Mouse (Mus musculus): ENCODE measurements at regions not wholly inside any gene's neighbourhood (a gene's known extent, or its start where the extent isn't known, plus 50 kb on each side); places are given as distances from the start of the nearest gene placed in this dataset.

DNA sequence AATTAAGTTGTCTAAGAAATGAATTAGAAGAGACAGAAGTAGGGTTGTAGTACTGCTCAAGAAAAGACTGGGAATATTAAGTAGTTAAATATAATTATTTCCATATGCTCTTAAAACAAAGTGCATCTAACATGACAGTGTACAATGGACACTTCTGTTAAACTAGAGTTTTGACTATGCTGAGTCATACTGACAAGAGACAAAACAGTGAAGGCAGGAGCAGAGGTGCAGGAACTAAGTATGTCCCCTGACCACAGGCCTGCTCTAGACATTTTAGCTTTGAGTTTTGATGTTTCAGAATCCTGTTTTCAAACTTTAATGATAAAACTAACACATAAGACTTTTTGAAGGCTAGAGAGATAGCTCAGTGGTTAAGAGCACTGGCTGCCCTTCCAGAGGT is 123.6 kb downstream of the Mex3b start:
- no peaks in the 10 kb centered on the region for H3K9me3 ChIP-seq

DNA sequence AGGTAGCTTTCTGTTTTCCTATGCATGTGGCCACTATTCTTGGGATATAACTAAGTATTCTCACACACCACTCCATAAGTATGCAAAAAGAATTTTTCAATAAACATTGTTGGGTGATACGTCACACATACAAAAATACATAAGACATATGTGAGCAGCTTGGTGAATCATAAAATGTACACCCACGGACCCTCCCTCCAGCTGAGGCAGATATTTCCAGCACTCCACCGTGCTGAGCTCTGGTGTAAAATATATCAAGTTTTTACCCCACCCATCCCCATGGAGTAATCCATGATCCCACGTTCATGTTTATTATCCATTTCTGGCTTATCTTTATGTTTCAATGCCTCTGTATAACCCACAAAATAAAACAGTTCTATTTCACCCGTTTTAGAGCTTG is 126.0 kb downstream of the Mex3b start:
- Histone ChIP-seq H3K4me3 (no peak overlapping the region), H3K36me3 (replicated peaks) (no peaks in the 10 kb centered on the region), H3K27me3 (ENCODE audit: poor library complexity, severe bottlenecking) (no peaks in the 10 kb centered on the region), H3K9me3 (no peaks in the 10 kb centered on the region), H3K4me1 (no peaks in the 10 kb centered on the region), H3K27ac (no peak overlapping the region)
- 90% methylated on average over 5 of the region's 5 CpGs for WGBS
- no peak for DNase-seq (ENCODE audit: extremely low spot score, low spot score)

More for the DNA sequence above, 123.6 kb downstream of the Mex3b start:
- DNase-seq (ENCODE audit: extremely low spot score, low spot score) = no peak
- no peaks in the 10 kb centered on the region for H3K27me3 ChIP-seq (ENCODE audit: poor library complexity, severe bottlenecking)
- no peak overlapping the region for H3K4me3 ChIP-seq
- no peaks in the 10 kb centered on the region for H3K36me3 ChIP-seq (replicated peaks)
- no peaks in the 10 kb centered on the region for H3K4me1 ChIP-seq
- H3K27ac ChIP-seq = no peak overlapping the region

GRCm38 (mm10) chr7:82998848-82999247 is 131.7 kb downstream of the Mex3b start:
- DNase-seq (ENCODE audit: extremely low spot score, low spot score) = no peak
- WGBS = 93% methylated on average over 2 of the region's 2 CpGs
- no peak overlapping the region for H3K27ac ChIP-seq
- H3K9me3 ChIP-seq = no peaks in the 10 kb centered on the region
- no peaks in the 10 kb centered on the region for H3K27me3 ChIP-seq (ENCODE audit: poor library complexity, severe bottlenecking)
- no peak overlapping the region for H3K4me3 ChIP-seq
- H3K36me3 ChIP-seq (replicated peaks) = no peaks in the 10 kb centered on the region
- H3K4me1 ChIP-seq = no peaks in the 10 kb centered on the region

- no peak overlapping the region for H3K4me3 ChIP-seq
- H3K36me3 ChIP-seq (replicated peaks) = no peaks in the 10 kb centered on the region
- H3K27ac ChIP-seq = no peak overlapping the region
- no peaks in the 10 kb centered on the region for H3K27me3 ChIP-seq (ENCODE audit: poor library complexity, severe bottlenecking)
- H3K9me3 ChIP-seq = no peaks in the 10 kb centered on the region
- no peaks in the 10 kb centered on the region for H3K4me1 ChIP-seq
- DNase-seq (ENCODE audit: extremely low spot score, low spot score) = no peak
- WGBS = 89% methylated on average over 4 of the region's 4 CpGs
Measured at GRCm38 (mm10) chr7:83007540-83007939, 140.4 kb downstream of the Mex3b start.

- Histone ChIP-seq H3K27ac (no peak overlapping the region), H3K4me1 (peaks cover 18% of the 10 kb centered on the region), H3K27me3 (ENCODE audit: poor library complexity, severe bottlenecking) (no peaks in the 10 kb centered on the region; the same call in 1 of the 2 replicates), H3K36me3 (replicated peaks) (no peaks in the 10 kb centered on the region), H3K4me3 (no peak overlapping the region), H3K9me3 (no peaks in the 10 kb centered on the region)
- no peak for DNase-seq (ENCODE audit: extremely low spot score, low spot score)
- 89% methylated on average over 2 of the region's 2 CpGs for WGBS
Measured at GRCm38 (mm10) chr7:83012145-83012544, 145.0 kb downstream of the Mex3b start.

GRCm38 (mm10) chr7:83014725-83015690 is 147.9 kb downstream of the Mex3b start:
- 37% methylated on average over 7 of the region's 7 CpGs for WGBS

DNA sequence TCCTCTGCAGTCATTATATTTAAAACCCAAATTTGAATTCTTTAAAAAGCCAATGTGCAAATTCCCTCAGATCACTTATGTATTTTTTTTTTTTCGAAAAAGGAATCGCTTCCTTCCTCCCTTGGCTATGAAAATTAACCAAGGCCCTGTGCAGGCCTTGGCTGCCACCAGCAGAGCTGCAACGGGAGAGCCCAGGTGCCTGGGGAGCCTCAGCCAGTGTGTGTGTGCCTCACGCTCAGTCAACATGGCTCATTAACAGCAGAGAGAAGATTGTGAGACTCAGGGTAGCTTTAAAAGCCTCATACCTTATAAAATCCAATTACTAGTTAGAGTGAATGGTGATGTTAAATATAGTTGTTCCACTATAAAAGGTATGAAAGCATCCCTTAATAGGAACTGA is 148.6 kb downstream of the Mex3b start:
- Histone ChIP-seq H3K9me3 (no peaks in the 10 kb centered on the region), H3K27ac (no peak overlapping the region), H3K4me3 (no peak overlapping the region), H3K4me1 (peaks cover 18% of the 10 kb centered on the region), H3K27me3 (ENCODE audit: poor library complexity, severe bottlenecking) (no peaks in the 10 kb centered on the region; the same call in 1 of the 2 replicates), H3K36me3 (replicated peaks) (no peaks in the 10 kb centered on the region)
- no peak for DNase-seq (ENCODE audit: extremely low spot score, low spot score)
- 37% methylated on average over 4 of the region's 4 CpGs for WGBS

More at GRCm38 (mm10) chr7:83014725-83015690, 147.9 kb downstream of the Mex3b start:
- Histone ChIP-seq H3K9me3 (no peaks in the 10 kb centered on the region), H3K27ac (peak overlapping the region; percentile 62), H3K36me3 (replicated peaks) (no peaks in the 10 kb centered on the region), H3K4me3 (no peak overlapping the region), H3K27me3 (ENCODE audit: poor library complexity, severe bottlenecking) (no peaks in the 10 kb centered on the region; the same call in 1 of the 2 replicates), H3K4me1 (peaks cover 18% of the 10 kb centered on the region)
- no peak for DNase-seq (ENCODE audit: extremely low spot score, low spot score)

DNA sequence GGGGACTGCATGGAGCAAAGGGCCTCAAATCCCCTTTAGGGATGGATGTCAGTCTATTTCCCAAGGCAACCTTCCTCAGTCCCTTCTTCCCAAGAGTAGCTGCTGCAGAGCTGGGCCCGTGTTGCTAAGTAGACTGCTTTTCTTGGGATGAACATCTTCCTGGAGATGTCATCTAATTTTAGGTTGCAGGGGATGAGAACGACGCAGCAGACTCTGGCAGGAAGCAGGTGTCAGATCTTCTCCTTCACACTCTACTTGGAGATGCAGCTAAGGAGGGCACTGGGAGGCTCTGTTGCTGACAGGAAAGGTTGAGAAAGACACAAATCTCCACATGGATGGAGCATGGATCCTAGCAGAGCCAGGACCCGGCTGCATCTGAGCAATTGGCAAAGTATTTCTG is 149.4 kb downstream of the Mex3b start:
- Histone ChIP-seq H3K9me3 (no peaks in the 10 kb centered on the region), H3K27me3 (ENCODE audit: poor library complexity, severe bottlenecking) (no peaks in the 10 kb centered on the region; the same call in 1 of the 2 replicates), H3K36me3 (replicated peaks) (no peaks in the 10 kb centered on the region), H3K4me3 (no peak overlapping the region), H3K27ac (no peak overlapping the region), H3K4me1 (peaks cover 18% of the 10 kb centered on the region)
- DNase-seq (ENCODE audit: extremely low spot score, low spot score) = no peak
- 75% methylated on average over 4 of the region's 4 CpGs for WGBS

- H3K27ac ChIP-seq = no peak overlapping the region
- H3K9me3 ChIP-seq = no peaks in the 10 kb centered on the region
- peaks cover 9% of the 10 kb centered on the region for H3K4me1 ChIP-seq
- no peaks in the 10 kb centered on the region for H3K36me3 ChIP-seq (replicated peaks)
- no peak overlapping the region for H3K4me3 ChIP-seq
- 86% methylated on average over 2 of the region's 2 CpGs for WGBS
- no peak for DNase-seq (ENCODE audit: extremely low spot score, low spot score)
- no peaks in the 10 kb centered on the region; the same call in 1 of the 2 replicates for H3K27me3 ChIP-seq (ENCODE audit: poor library complexity, severe bottlenecking)
Measured at GRCm38 (mm10) chr7:83020584-83020983, 153.5 kb downstream of the Mex3b start.

GRCm38 (mm10) chr7:83023990-83024389 is 156.9 kb downstream of the Mex3b start:
- no peak overlapping the region for H3K27ac ChIP-seq
- no peak for DNase-seq (ENCODE audit: extremely low spot score, low spot score)
- no peak overlapping the region for H3K4me3 ChIP-seq
- H3K27me3 ChIP-seq (ENCODE audit: poor library complexity, severe bottlenecking) = no peaks in the 10 kb centered on the region
- 90% methylated on average over 1 of the region's 1 CpGs for WGBS
- no peaks in the 10 kb centered on the region for H3K9me3 ChIP-seq
- no peaks in the 10 kb centered on the region for H3K4me1 ChIP-seq
- H3K36me3 ChIP-seq (replicated peaks) = no peaks in the 10 kb centered on the region

- H3K4me1 ChIP-seq = peaks cover 12% of the 10 kb centered on the region
- H3K27me3 ChIP-seq (ENCODE audit: poor library complexity, severe bottlenecking) = no peaks in the 10 kb centered on the region
- H3K27ac ChIP-seq = no peak overlapping the region
- DNase-seq (ENCODE audit: extremely low spot score, low spot score) = no peak
- no peaks in the 10 kb centered on the region for H3K9me3 ChIP-seq
- no peak overlapping the region for H3K4me3 ChIP-seq
- no peaks in the 10 kb centered on the region for H3K36me3 ChIP-seq (replicated peaks)
- WGBS = 70% methylated on average over 2 of the region's 2 CpGs
Measured at GRCm38 (mm10) chr7:83031101-83031500, 164.0 kb downstream of the Mex3b start.

- no peak for DNase-seq (ENCODE audit: extremely low spot score, low spot score)
- peak overlapping the region; percentile 21; the same call in 1 of the 2 replicates for H3K27ac ChIP-seq
- peaks cover 21% of the 10 kb centered on the region for H3K4me1 ChIP-seq
- 91% methylated on average over 1 of the region's 1 CpGs for WGBS
- no peaks in the 10 kb centered on the region for H3K9me3 ChIP-seq
- H3K4me3 ChIP-seq = no peak overlapping the region
- H3K36me3 ChIP-seq (replicated peaks) = no peaks in the 10 kb centered on the region
- H3K27me3 ChIP-seq (ENCODE audit: poor library complexity, severe bottlenecking) = no peaks in the 10 kb centered on the region
Measured at GRCm38 (mm10) chr7:83032025-83032424, 164.9 kb downstream of the Mex3b start.

- no peak for DNase-seq (ENCODE audit: extremely low spot score, low spot score)
- no peak overlapping the region for H3K27ac ChIP-seq
- H3K9me3 ChIP-seq = no peaks in the 10 kb centered on the region
- 96% methylated on average over 2 of the region's 2 CpGs for WGBS
- H3K36me3 ChIP-seq (replicated peaks) = no peaks in the 10 kb centered on the region
- no peaks in the 10 kb centered on the region for H3K27me3 ChIP-seq (ENCODE audit: poor library complexity, severe bottlenecking)
- no peak overlapping the region for H3K4me3 ChIP-seq
- peaks cover 30% of the 10 kb centered on the region for H3K4me1 ChIP-seq
Measured at GRCm38 (mm10) chr7:83032924-83033323, 165.8 kb downstream of the Mex3b start.

Measured in forebrain, embryonic 10.5 days (tissue).